Mouse (Mus musculus): ENCODE measurements around the gene Eif3k.

DNA sequence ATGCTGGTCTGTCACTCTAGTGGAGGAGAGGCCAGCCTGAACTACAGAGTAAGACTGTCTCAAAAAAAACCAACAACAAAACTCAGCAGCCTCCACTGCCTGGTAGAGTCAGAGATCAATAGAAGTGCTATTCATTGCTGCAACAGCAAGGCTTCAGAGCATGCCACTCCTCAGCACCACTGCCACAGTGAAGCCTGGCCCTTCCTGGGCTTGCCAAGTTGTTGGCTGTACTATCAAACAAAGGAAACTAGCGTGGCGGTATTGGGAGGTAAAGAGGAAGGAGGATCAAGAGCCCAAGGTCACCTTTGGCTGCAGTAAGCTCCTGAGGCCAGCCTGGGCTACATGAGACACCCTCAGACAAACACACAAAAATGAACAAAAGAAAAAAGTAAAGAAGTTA lies 55.5 kb downstream of the Eif3k start:
- TF ChIP-seq CTCF (IDR thresholded peaks at IDR 0.05; ENCODE audit: low read depth), result no peak
- TF ChIP-seq EP300 (IDR thresholded peaks at IDR 0.05; ENCODE audit: low read depth), result no peak

All from liver, postnatal 0 days (tissue).